9 mouse cellular contexts compared by ENCODE assay signal in the genomic region with DNA sequence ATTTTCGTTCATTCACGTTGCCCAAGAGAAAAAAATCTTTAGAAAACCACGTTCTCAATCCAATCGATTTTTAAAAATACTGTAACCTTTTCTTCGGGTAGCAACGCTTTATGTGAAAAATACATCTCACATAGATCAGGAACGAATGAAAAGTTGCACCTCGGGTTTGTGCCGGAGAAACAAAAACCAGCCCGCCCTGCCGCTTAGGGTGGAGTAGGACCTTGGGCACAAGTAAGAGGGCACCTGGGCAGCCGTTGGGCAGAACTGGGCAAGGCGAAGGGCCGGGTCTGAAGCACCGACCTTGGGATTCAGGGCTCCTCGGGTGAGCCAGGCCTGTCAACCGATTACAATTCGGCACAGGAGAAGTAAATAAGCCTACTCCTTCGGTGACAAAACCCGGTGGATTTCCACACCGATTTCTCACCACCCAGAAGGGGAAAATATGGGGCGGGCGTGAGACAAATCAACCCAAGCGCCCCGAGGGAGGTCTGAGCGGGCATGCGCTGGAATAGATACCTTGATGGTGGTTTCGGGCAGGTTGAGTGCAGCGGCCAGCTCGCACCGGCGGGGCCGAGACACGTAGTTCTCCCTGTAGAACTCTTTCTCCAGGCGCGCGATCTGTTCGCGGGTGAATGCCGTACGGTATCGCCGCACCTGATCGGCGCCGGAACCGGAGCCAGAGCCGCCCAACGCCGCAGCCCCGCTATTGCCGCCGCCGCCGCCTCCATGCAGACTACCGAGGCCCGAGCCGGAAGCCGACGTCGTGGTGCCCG. TPM values are rescaled to one million over a fixed set of nuclear protein-coding genes. Genes with fewer than 3 reads are reported as not detected.
DNase-seq lines count a peak whose midpoint lies in the region; ATAC-seq lines count a peak whose summit lies in the region.
"Had no signal": no experiment of that assay in that cellular context is flagged by ENCODE, and none has a peak within 500 bp of the region (broad histone marks: within the 10 kb centered on the region; RNA-seq: fewer than 3 reads in every experiment).

No protein-coding gene starts in this region.

- H3K27me3 ChIP-seq in forebrain, embryonic 10.5 days (ENCODE audit: poor library complexity, severe bottlenecking): peaks cover 100% of the 10 kb centered on the region
- peaks cover 56% of the 10 kb centered on the region for H3K27me3 ChIP-seq in forebrain, embryonic 16.5 days (replicated peaks; ENCODE audit: control insufficient read depth, insufficient read depth, low read length)
- H3K27me3 ChIP-seq in heart, embryonic 13.5 days (replicated peaks): peaks cover 91% of the 10 kb centered on the region
- H3K27me3 ChIP-seq in limb, embryonic 15.5 days: peaks cover 63% of the 10 kb centered on the region

- no peak overlapping the region for H3K9ac ChIP-seq in forebrain, embryonic 16.5 days (replicated peaks; ENCODE audit: low read depth, low read length)
- H3K9ac ChIP-seq in heart, embryonic 13.5 days: no peak overlapping the region
- peak overlapping the region; percentile 53 for H3K9ac ChIP-seq in limb, embryonic 15.5 days

- DNase-seq in forebrain, embryonic 10.5 days (ENCODE audit: extremely low spot score, low spot score): peak; percentile 61
- DNase-seq in CD4-positive helper T cell, adult 2 months (ENCODE audit: low read depth, low spot score): peak; percentile 23
- DNase-seq in testis, postnatal 14 days (ENCODE audit: low spot score): peak; percentile 31
- no peak for DNase-seq in left cerebral cortex, adult 18-20 months (ENCODE audit: low spot score in 2 of 2)

- ATAC-seq in forebrain, embryonic 16.5 days: no peak; the same call in 1 of the 2 replicates
- ATAC-seq in heart, embryonic 13.5 days (ENCODE audit: extremely low read depth, insufficient number of reproducible peaks, low FRiP score, low TSS enrichment): no peak
- ATAC-seq in limb, embryonic 15.5 days (ENCODE audit: insufficient number of reproducible peaks, low FRiP score, low TSS enrichment, low read depth): no peak
- no peak for ATAC-seq in erythroblast, adult 5-6 weeks (replicated peaks; ENCODE audit: low FRiP score, poor library complexity, severe bottlenecking)

- 0 out of 2 replicates have a peak, but pooled peaks cover 4% of the 10 kb centered on the region for H3K9me3 ChIP-seq in forebrain, embryonic 10.5 days
- H3K9me3 ChIP-seq in forebrain, embryonic 16.5 days (ENCODE audit: control insufficient read depth, low read length): no peaks in the 10 kb centered on the region
- H3K9me3 ChIP-seq in heart, embryonic 13.5 days: no peaks in the 10 kb centered on the region
- no peaks in the 10 kb centered on the region for H3K9me3 ChIP-seq in limb, embryonic 15.5 days

- no peaks in the 10 kb centered on the region for H3K36me3 ChIP-seq in forebrain, embryonic 10.5 days (replicated peaks)
- H3K36me3 ChIP-seq in forebrain, embryonic 16.5 days (ENCODE audit: control insufficient read depth, insufficient read depth): no peaks in the 10 kb centered on the region
- no peaks in the 10 kb centered on the region for H3K36me3 ChIP-seq in heart, embryonic 13.5 days
- H3K36me3 ChIP-seq in limb, embryonic 15.5 days: no peaks in the 10 kb centered on the region

- peaks cover 20% of the 10 kb centered on the region for H3K4me1 ChIP-seq in forebrain, embryonic 10.5 days
- H3K4me1 ChIP-seq in forebrain, embryonic 16.5 days (replicated peaks; ENCODE audit: control insufficient read depth, insufficient read depth, low read length): peaks cover 7% of the 10 kb centered on the region
- peaks cover 18% of the 10 kb centered on the region for H3K4me1 ChIP-seq in heart, embryonic 13.5 days
- peaks cover 36% of the 10 kb centered on the region for H3K4me1 ChIP-seq in limb, embryonic 15.5 days

- whole genome bisulfite sequencing in forebrain, embryonic 10.5 days: 3% methylated on average over 62 of the region's 62 CpGs
- 3% methylated on average over 62 of the region's 62 CpGs for WGBS in forebrain, embryonic 16.5 days
- WGBS in heart, embryonic 13.5 days: 3% methylated on average over 62 of the region's 62 CpGs
- 2% methylated on average over 62 of the region's 62 CpGs for WGBS in limb, embryonic 15.5 days

- no peak overlapping the region for H3K27ac ChIP-seq in forebrain, embryonic 10.5 days
- H3K27ac ChIP-seq in forebrain, embryonic 16.5 days (ENCODE audit: low read length): no peak overlapping the region
- no peak overlapping the region for H3K27ac ChIP-seq in heart, embryonic 13.5 days (replicated peaks)
- H3K27ac ChIP-seq in limb, embryonic 15.5 days: peak overlapping the region; percentile 89

- H3K4me2 ChIP-seq in forebrain, embryonic 16.5 days (ENCODE audit: low read length): no peak overlapping the region
- H3K4me2 ChIP-seq in heart, embryonic 13.5 days: peak overlapping the region; percentile 21
- peak overlapping the region; percentile 44 for H3K4me2 ChIP-seq in limb, embryonic 15.5 days

- peak overlapping the region; percentile 15; the same call in 1 of the 2 replicates for H3K4me3 ChIP-seq in forebrain, embryonic 10.5 days
- no peak overlapping the region for H3K4me3 ChIP-seq in forebrain, embryonic 16.5 days (replicated peaks; ENCODE audit: low read length)
- peak overlapping the region; percentile 18; the same call in 1 of the 2 replicates for H3K4me3 ChIP-seq in heart, embryonic 13.5 days
- peak overlapping the region; percentile 46 for H3K4me3 ChIP-seq in limb, embryonic 15.5 days

RNA-seq across cellular contexts. Expression of gene Evx2, which starts 1.9 kb away (rescaled TPM):
- not detected in 2 replicates for polyA plus RNA-seq in forebrain, embryonic 10.5 days (2016; fragmentation: Nextera tagmentation; extraction: Ambion mirVana)
- 0.07 TPM in 1 of 2 replicates, not detected in the other for polyA plus RNA-seq in forebrain, embryonic 16.5 days (2015; fragmentation: Nextera tagmentation; extraction: Ambion mirVana)
- not detected in 2 replicates for polyA plus RNA-seq in heart, embryonic 13.5 days (2015; fragmentation: Nextera tagmentation; extraction: Ambion mirVana)
- 0.96 and 1.4 TPM in 2 replicates for polyA plus RNA-seq in limb, embryonic 15.5 days (2015; fragmentation: Nextera tagmentation; extraction: Ambion mirVana)
- total RNA-seq in left cerebral cortex, adult 18-20 months (2021): not detected
- total RNA-seq in erythroblast, adult 5-6 weeks (2015; ENCODE audit: low replicate concordance): not detected in 2 replicates
- total RNA-seq in erythroblast, adult 5-6 weeks (2017; ENCODE audit: low replicate concordance): not detected in 2 replicates
- polyA plus RNA-seq: cortical plate, adult 2 months had no signal

RNA-seq across cellular contexts. Expression of gene Hoxd13, which starts 10.7 kb away (rescaled TPM):
- polyA plus RNA-seq in forebrain, embryonic 10.5 days (2016; fragmentation: Nextera tagmentation; extraction: Ambion mirVana): not detected in 2 replicates
- polyA plus RNA-seq in forebrain, embryonic 16.5 days (2015; fragmentation: Nextera tagmentation; extraction: Ambion mirVana): 0.10 TPM in 1 of 2 replicates, not detected in the other
- not detected in 2 replicates for polyA plus RNA-seq in heart, embryonic 13.5 days (2015; fragmentation: Nextera tagmentation; extraction: Ambion mirVana)
- polyA plus RNA-seq in limb, embryonic 15.5 days (2015; fragmentation: Nextera tagmentation; extraction: Ambion mirVana): 20.8 and 32.3 TPM in 2 replicates
- total RNA-seq in left cerebral cortex, adult 18-20 months (2021): not detected
- total RNA-seq in erythroblast, adult 5-6 weeks (2015; ENCODE audit: low replicate concordance): not detected in 2 replicates
- total RNA-seq in erythroblast, adult 5-6 weeks (2017; ENCODE audit: low replicate concordance): not detected in 2 replicates
- polyA plus RNA-seq: cortical plate, adult 2 months had no signal

RNA-seq across cellular contexts. Expression of gene Hoxd12, which starts 17.4 kb away (rescaled TPM):
- polyA plus RNA-seq in forebrain, embryonic 10.5 days (2016; fragmentation: Nextera tagmentation; extraction: Ambion mirVana): not detected in 2 replicates
- not detected in 2 replicates for polyA plus RNA-seq in forebrain, embryonic 16.5 days (2015; fragmentation: Nextera tagmentation; extraction: Ambion mirVana)
- not detected in 2 replicates for polyA plus RNA-seq in heart, embryonic 13.5 days (2015; fragmentation: Nextera tagmentation; extraction: Ambion mirVana)
- polyA plus RNA-seq in limb, embryonic 15.5 days (2015; fragmentation: Nextera tagmentation; extraction: Ambion mirVana): 27.0 and 30.6 TPM in 2 replicates
- total RNA-seq in left cerebral cortex, adult 18-20 months (2021): not detected
- not detected in 2 replicates for total RNA-seq in erythroblast, adult 5-6 weeks (2015; ENCODE audit: low replicate concordance)
- total RNA-seq in erythroblast, adult 5-6 weeks (2017; ENCODE audit: low replicate concordance): not detected in 2 replicates
- polyA plus RNA-seq: cortical plate, adult 2 months had no signal

RNA-seq across cellular contexts. Expression of gene Hoxd11, which starts 21.9 kb away (rescaled TPM):
- not detected in 2 replicates for polyA plus RNA-seq in forebrain, embryonic 10.5 days (2016; fragmentation: Nextera tagmentation; extraction: Ambion mirVana)
- not detected in 2 replicates for polyA plus RNA-seq in forebrain, embryonic 16.5 days (2015; fragmentation: Nextera tagmentation; extraction: Ambion mirVana)
- polyA plus RNA-seq in heart, embryonic 13.5 days (2015; fragmentation: Nextera tagmentation; extraction: Ambion mirVana): not detected in 2 replicates
- polyA plus RNA-seq in limb, embryonic 15.5 days (2015; fragmentation: Nextera tagmentation; extraction: Ambion mirVana): 7.1 and 10.3 TPM in 2 replicates
- not detected for total RNA-seq in left cerebral cortex, adult 18-20 months (2021)
- total RNA-seq in erythroblast, adult 5-6 weeks (2015; ENCODE audit: low replicate concordance): not detected in 2 replicates
- total RNA-seq in erythroblast, adult 5-6 weeks (2017; ENCODE audit: low replicate concordance): not detected in 2 replicates
- polyA plus RNA-seq: cortical plate, adult 2 months had no signal

RNA-seq across cellular contexts. Expression of gene Hoxd10, which starts 34.3 kb away (rescaled TPM):
- not detected in 2 replicates for polyA plus RNA-seq in forebrain, embryonic 10.5 days (2016; fragmentation: Nextera tagmentation; extraction: Ambion mirVana)
- not detected in 2 replicates for polyA plus RNA-seq in forebrain, embryonic 16.5 days (2015; fragmentation: Nextera tagmentation; extraction: Ambion mirVana)
- polyA plus RNA-seq in heart, embryonic 13.5 days (2015; fragmentation: Nextera tagmentation; extraction: Ambion mirVana): 0.08 TPM in 1 of 2 replicates, not detected in the other
- 12.4 and 14.5 TPM in 2 replicates for polyA plus RNA-seq in limb, embryonic 15.5 days (2015; fragmentation: Nextera tagmentation; extraction: Ambion mirVana)
- total RNA-seq in left cerebral cortex, adult 18-20 months (2021): not detected
- not detected in 2 replicates for total RNA-seq in erythroblast, adult 5-6 weeks (2015; ENCODE audit: low replicate concordance)
- total RNA-seq in erythroblast, adult 5-6 weeks (2017; ENCODE audit: low replicate concordance): 0.42 TPM in 1 of 2 replicates, not detected in the other
- polyA plus RNA-seq: cortical plate, adult 2 months had no signal

Comparison
In these comparisons a context has a peak if more than half of its experiments do, and no peak if none do; other contexts are left out.
1. DNase-seq: peak in forebrain, embryonic 10.5 days (single experiment), CD4-positive helper T cell, adult 2 months (single experiment) and testis, postnatal 14 days (single experiment); none in left cerebral cortex, adult 18-20 months (0 of 2).
2. RNA of gene Hoxd13, which starts 10.7 kb away (polyA plus RNA-seq): 20.8 to 32.3 TPM in limb, embryonic 15.5 days; not detected in forebrain, embryonic 10.5 days, 0.10 TPM in forebrain, embryonic 16.5 days and not detected in heart, embryonic 13.5 days; every median in the first group is over 10 times any median in the second.
3. RNA of gene Hoxd12, which starts 17.4 kb away (polyA plus RNA-seq): 27.0 to 30.6 TPM in limb, embryonic 15.5 days; not detected in forebrain, embryonic 10.5 days, not detected in forebrain, embryonic 16.5 days and not detected in heart, embryonic 13.5 days; every median in the first group is over 10 times any median in the second.